Mouse (Mus musculus) embryonic facial prominence, embryonic 13.5 days (tissue): ENCODE measurements around the gene Kctd21. TPM values are rescaled to one million over a fixed set of nuclear protein-coding genes. Genes with fewer than 3 reads are reported as not detected.
A peak's percentile ranks its signal among the peaks of the same experiment; 100 is the strongest.

Source experiments
- ATAC-seq: fragments of 200-750 bp; cut with Nextera tagmentation; 2 replicates; pipeline ENCODE4 v1.8.0; 2017; ENCODE audit warnings: low read depth; ENCODE audit not compliant: insufficient number of reproducible peaks, insufficient read depth, low FRiP score, low TSS enrichment
- H3K27ac ChIP-seq: fragments of 300-500 bp; sonication (generic); 2 replicates; pipeline ENCODE4 v1.5.1; 2015; ENCODE audit warnings: moderate library complexity, mild to moderate bottlenecking, inconsistent platforms
- H3K27me3 ChIP-seq: fragments of 300-500 bp; sonication (generic); 2 replicates; pipeline ENCODE4 v1.6.1; 2015; ENCODE audit warnings: mild to moderate bottlenecking, inconsistent platforms
- H3K36me3 ChIP-seq: fragments of 300-500 bp; sonication (generic); 2 replicates; pipeline ENCODE4 v1.6.1; 2015; ENCODE audit warnings: mild to moderate bottlenecking, inconsistent platforms
- H3K4me1 ChIP-seq: fragments of 300-500 bp; sonication (generic); 2 replicates; pipeline ENCODE4 v1.6.1; 2015; ENCODE audit warnings: inconsistent platforms
- H3K4me2 ChIP-seq: fragments of 300-500 bp; sonication (generic); 2 replicates; pipeline ENCODE4 v1.6.1; 2015; ENCODE audit warnings: moderate library complexity, mild to moderate bottlenecking, inconsistent platforms
- H3K4me3 ChIP-seq: fragments of 300-500 bp; sonication (generic); 2 replicates; pipeline ENCODE4 v1.5.1; 2015; ENCODE audit warnings: mild to moderate bottlenecking, inconsistent platforms
- H3K9ac ChIP-seq: fragments of 300-500 bp; sonication (generic); 2 replicates; pipeline ENCODE4 v1.6.1; 2015; ENCODE audit warnings: mild to moderate bottlenecking, inconsistent platforms
- H3K9me3 ChIP-seq: fragments of 300-500 bp; sonication (generic); 2 replicates; pipeline ENCODE4 v1.6.1; 2016; ENCODE audit warnings: inconsistent platforms
- WGBS: fragments of 180-500 bp; shearing (Covaris S2); methylation state at CpG from one replicate; pipeline ENCODE4 v1.1.7; 2015; ENCODE audit warnings: mixed read lengths; 5-methylcytosine and 5-hydroxymethylcytosine counted together
- polyA plus RNA-seq: library from polyadenylated mRNA; unstranded; fragments of >200 nt; fragmentation: Nextera tagmentation; extraction: Ambion mirVana; gene quantifications from 2 replicates; pipeline ENCODE4 v1.2.1, GENCODE M21; 2015

The Kctd21 gene
- polyA plus RNA-seq, 1 experiment from 2014 or later = 3.8 TPM

DNA sequence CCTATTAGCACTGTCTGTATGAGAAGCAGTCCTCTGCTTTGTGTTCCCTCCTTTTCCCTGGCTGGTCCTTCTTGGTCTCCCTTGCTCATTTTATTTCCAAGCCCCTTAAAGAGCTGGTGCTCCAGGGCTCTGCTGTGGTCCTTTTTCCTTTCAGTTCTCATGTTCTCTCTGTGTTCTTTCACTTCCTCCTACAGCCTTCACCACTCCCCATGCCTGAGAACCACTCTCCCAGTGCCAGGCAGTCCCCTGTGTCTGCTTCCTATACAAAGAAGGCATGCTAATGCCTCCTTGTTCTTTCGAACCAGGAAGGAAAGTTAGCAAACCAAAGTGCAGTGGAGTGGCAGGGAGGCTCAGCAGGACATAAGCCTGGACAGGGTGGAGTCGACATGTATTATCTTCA lies 43.8 kb downstream of the Kctd21 start:
- Histone ChIP-seq H3K4me3 (no peak overlapping the region), H3K36me3 (peaks cover 61% of the 10 kb centered on the region), H3K9ac (no peak overlapping the region), H3K27me3 (no peaks in the 10 kb centered on the region), H3K9me3 (no peaks in the 10 kb centered on the region), H3K4me2 (no peak overlapping the region), H3K27ac (no peak overlapping the region), H3K4me1 (peaks cover 8% of the 10 kb centered on the region)
- ATAC-seq = no peak
- 93% methylated on average over 2 of the region's 2 CpGs for WGBS

DNA sequence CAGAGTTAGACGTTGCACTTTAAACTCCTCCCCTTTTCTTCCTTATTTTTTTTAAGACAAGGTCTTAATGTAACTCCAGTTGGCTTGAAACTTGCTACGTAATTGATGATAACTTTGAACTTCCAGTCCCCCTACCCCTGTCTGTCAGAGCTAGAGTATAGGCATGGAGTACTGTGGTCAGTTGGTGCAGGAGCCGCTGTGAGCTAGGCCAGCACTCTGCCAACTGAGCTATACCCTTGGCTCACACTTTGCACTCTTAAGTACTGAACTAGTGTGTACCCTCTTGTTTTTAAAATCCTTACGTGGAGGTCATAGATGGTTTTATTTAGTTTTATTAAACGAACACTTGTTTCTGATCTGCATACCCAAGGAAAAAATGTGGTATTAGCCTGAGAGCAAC lies 47.2 kb downstream of the Kctd21 start:
- peaks cover 86% of the 10 kb centered on the region for H3K36me3 ChIP-seq
- no peak for ATAC-seq
- 89% methylated on average over 5 of the region's 5 CpGs for WGBS

DNA sequence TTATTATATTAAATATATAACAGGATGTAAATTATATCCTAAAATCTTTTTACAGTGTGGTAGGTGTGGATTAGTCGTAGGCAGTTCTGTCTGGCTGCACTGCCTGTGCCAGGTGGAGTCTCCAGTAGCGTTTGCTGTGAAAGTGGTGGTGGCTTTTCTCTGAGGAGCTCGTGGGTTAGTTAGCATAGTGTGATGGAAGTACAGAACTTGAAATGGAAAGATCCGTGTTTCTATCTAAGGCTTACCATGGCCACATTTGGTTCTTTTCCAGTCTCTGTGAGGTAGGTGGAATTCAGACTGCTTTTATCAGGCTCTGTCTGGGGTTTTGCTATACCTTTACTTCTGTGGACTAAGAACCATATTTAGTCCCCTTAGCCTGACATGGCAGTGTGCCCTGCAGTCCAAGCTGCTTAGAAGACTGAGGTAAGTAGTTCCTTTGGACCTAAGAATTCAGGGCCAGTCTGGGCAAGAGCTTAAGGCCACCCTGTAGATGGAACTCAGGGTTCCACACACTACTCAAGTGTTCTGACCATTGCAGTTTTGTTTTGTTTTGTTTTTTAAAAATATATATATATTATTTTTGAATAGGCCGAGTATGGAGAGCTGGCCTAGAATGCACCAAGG lies 48.5 kb downstream of the Kctd21 start:
- H3K4me1 ChIP-seq = no peaks in the 10 kb centered on the region
- H3K4me3 ChIP-seq = no peak overlapping the region
- H3K4me2 ChIP-seq = no peak overlapping the region
- H3K9me3 ChIP-seq = no peaks in the 10 kb centered on the region
- ATAC-seq = no peak
- no peaks in the 10 kb centered on the region for H3K27me3 ChIP-seq
- 91% methylated on average over 5 of the region's 5 CpGs for WGBS
- H3K27ac ChIP-seq = no peak overlapping the region
- peaks cover 86% of the 10 kb centered on the region for H3K36me3 ChIP-seq
- no peak overlapping the region for H3K9ac ChIP-seq

More for the DNA sequence above, 47.2 kb downstream of the Kctd21 start:
- Histone ChIP-seq H3K9me3 (no peaks in the 10 kb centered on the region), H3K4me1 (no peaks in the 10 kb centered on the region), H3K27ac (no peak overlapping the region), H3K9ac (no peak overlapping the region), H3K27me3 (no peaks in the 10 kb centered on the region), H3K4me3 (no peak overlapping the region), H3K4me2 (no peak overlapping the region)

DNA sequence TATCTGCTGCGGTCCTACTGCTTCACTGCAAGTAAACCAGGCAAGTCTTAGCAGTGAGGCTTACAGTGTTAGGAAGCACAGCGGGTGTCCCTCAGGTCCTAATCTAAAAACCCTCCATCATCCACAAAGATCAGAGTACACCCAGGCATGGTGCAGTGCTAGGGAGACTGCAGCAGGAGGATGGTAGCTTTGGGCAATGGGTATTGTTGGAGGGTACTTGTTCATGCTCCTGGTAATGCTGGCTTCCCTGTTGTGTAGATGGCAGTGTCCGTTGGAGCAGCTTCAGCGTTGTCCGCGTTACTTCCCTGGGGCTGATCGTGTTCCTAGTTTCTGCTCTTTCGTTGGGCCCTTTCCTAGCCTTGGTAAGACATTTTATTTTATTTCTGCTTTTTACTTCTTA lies 50.5 kb downstream of the Kctd21 start:
- no peak for ATAC-seq
- Histone ChIP-seq H3K4me1 (no peaks in the 10 kb centered on the region), H3K27ac (no peak overlapping the region), H3K27me3 (no peaks in the 10 kb centered on the region), H3K4me3 (no peak overlapping the region), H3K36me3 (peaks cover 90% of the 10 kb centered on the region), H3K9me3 (no peaks in the 10 kb centered on the region), H3K4me2 (no peak overlapping the region), H3K9ac (no peak overlapping the region)
- WGBS = 93% methylated on average over 8 of the region's 8 CpGs

DNA sequence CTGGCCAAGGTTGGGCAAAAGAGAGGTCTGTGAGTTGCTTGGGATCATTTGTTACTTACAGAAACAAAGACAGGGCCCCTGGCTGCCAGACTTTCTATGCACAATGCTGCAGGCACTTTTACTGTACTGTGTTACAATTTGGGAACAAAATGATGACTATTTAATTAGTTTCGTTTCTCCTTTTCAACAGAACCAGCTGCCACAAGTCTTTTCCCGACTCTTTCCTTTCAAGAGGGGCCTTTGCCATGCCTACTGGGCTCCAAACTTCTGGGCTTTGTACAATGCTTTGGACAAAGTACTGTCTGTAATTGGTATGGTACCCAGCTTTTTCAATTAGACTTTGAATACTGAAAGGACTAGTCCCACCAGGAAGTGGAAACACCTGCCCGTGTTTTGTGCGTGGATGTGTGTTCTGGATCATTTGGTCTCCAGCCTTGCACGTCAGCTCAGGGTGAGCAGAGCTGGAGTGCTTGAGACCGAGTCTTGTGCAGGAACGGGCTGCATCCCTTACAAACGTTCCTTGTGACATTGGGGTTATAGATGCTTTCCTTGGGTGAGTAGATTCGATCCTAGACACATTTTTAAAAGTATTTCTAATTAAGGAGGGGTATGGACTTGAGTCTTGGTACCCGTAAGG lies 51.5 kb downstream of the Kctd21 start:
- Histone ChIP-seq H3K27ac (no peak overlapping the region), H3K36me3 (peaks cover 90% of the 10 kb centered on the region), H3K27me3 (no peaks in the 10 kb centered on the region), H3K9me3 (no peaks in the 10 kb centered on the region), H3K4me3 (no peak overlapping the region), H3K4me2 (no peak overlapping the region), H3K4me1 (no peaks in the 10 kb centered on the region), H3K9ac (no peak overlapping the region)
- no peak for ATAC-seq
- WGBS = 84% methylated on average over 10 of the region's 10 CpGs

DNA sequence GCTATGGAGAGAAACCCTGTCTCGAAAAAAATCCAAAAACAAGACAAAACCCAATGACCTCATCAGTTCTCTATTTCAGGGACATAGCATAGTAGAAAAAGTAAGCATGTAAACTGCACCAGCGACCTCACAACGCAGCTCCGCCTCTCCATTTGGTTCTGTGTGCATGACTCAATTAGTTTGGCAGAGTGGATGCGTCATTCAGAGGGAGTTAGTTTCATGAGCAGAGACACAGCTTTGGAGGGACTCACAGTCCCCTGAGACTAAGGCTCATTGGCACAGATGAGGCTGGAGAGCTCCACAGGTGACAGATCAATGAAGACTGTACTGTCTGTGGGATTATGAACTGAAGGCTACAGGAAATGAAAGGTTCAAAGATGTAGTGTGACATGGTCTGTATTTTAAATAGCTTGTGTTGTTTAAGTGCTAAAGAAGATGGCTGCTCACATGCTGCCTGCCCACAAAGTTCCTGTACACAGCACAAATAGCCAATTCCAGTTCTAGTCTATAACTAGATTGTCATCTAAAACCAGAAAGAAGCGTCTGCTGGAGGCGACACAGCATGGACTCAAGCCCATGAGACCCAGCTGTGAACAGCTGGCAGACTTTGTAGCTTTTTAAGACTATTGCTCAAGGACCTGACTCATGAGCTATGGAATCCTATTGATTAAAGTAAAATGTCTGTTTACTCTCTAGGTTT lies 54.1 kb downstream of the Kctd21 start:
- Histone ChIP-seq H3K4me1 (no peaks in the 10 kb centered on the region), H3K4me2 (no peak overlapping the region), H3K27me3 (no peaks in the 10 kb centered on the region), H3K27ac (no peak overlapping the region), H3K36me3 (peaks cover 91% of the 10 kb centered on the region), H3K9ac (0 out of 2 replicates have a peak overlapping the region, but pooled peaks have one; percentile 6), H3K4me3 (no peak overlapping the region), H3K9me3 (no peaks in the 10 kb centered on the region)
- WGBS = 92% methylated on average over 7 of the region's 7 CpGs
- ATAC-seq = no peak

DNA sequence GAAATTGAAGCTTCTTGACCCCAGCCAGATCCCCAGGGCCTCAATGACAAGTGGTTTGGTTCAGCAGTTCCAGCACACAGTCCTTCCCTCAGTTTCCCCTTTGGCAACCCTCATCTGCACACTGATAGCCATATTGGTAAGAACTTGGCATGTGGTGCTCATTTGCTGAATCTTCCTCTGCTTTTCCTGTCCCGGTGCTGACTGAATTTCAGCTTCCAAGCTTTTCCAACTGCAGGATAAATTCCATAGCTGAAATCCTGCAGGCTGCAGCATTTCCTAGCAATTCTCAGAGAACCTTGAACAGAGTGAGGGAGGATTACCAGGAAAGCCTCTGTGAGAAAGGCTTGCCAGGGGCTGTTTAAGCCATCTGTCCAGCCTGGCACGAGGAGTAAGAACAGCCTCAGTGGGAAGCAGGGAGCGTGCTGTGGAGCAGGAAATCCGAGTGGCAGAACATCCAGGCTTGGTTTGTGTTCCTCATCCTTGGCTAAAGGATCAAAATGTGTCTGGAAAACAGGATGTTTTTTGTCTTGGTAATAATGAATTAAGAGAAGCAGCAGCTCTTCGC lies 54.8 kb downstream of the Kctd21 start:
- 87% methylated on average over 5 of the region's 5 CpGs for WGBS
- Histone ChIP-seq H3K4me1 (no peaks in the 10 kb centered on the region), H3K4me2 (no peak overlapping the region), H3K9ac (no peak overlapping the region), H3K4me3 (no peak overlapping the region), H3K27ac (no peak overlapping the region), H3K27me3 (no peaks in the 10 kb centered on the region), H3K9me3 (no peaks in the 10 kb centered on the region), H3K36me3 (peaks cover 91% of the 10 kb centered on the region)
- no peak for ATAC-seq

DNA sequence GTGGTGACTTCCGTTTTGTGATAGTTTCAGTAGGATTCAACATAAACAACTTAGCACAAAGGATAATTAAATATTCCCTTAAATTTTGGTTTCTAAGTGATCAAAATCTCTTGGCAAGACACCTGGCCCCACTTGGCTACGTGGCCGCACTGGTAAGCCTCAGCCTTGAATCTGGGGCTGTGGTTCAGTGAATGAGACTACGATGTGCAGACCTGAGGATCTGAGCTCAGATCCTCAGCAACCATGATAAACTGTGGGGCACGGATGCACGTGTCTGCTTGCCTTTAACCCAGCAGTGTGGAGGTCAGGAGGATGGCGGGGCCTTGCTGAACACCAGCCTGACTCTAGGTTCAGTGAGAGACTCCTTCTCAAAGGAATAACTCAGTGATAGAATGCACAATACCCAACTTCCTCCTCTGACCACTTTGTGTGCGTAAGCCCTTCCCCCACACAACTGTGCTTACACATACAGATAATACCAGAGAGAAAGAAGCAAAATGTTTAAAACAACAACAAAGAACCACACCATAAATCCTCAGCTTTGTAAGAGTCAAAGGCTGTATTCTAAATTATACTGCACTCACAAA lies 55.5 kb downstream of the Kctd21 start:
- Histone ChIP-seq H3K4me1 (no peaks in the 10 kb centered on the region), H3K9ac (no peak overlapping the region), H3K4me2 (no peak overlapping the region), H3K4me3 (no peak overlapping the region), H3K9me3 (no peaks in the 10 kb centered on the region), H3K27ac (no peak overlapping the region), H3K36me3 (peaks cover 91% of the 10 kb centered on the region), H3K27me3 (no peaks in the 10 kb centered on the region)
- WGBS = 93% methylated on average over 8 of the region's 8 CpGs
- no peak for ATAC-seq

DNA sequence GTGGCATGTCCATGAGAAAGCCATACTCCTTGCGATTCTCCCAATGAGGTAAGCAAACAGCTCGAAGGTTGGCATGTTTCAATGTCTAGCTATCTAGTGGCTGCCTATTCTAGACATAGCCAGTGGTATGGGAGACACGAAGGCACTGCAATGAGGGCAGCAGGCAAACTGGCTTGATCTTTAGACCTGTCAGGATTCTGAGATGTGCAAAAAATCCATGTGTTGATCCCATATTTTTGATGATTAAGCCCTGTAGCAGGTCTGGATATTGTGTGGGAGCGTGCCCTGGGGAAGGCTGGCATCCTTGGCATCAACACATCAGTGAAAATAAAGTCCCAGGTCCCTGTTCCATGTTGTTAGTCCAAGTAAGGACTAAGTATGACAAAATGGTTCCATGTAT lies 56.4 kb downstream of the Kctd21 start:
- Histone ChIP-seq H3K9me3 (no peaks in the 10 kb centered on the region), H3K4me3 (no peak overlapping the region), H3K27ac (no peak overlapping the region), H3K9ac (no peak overlapping the region), H3K4me1 (no peaks in the 10 kb centered on the region), H3K36me3 (peaks cover 82% of the 10 kb centered on the region), H3K27me3 (no peaks in the 10 kb centered on the region), H3K4me2 (no peak overlapping the region)
- no peak for ATAC-seq
- 92% methylated on average over 4 of the region's 4 CpGs for WGBS

DNA sequence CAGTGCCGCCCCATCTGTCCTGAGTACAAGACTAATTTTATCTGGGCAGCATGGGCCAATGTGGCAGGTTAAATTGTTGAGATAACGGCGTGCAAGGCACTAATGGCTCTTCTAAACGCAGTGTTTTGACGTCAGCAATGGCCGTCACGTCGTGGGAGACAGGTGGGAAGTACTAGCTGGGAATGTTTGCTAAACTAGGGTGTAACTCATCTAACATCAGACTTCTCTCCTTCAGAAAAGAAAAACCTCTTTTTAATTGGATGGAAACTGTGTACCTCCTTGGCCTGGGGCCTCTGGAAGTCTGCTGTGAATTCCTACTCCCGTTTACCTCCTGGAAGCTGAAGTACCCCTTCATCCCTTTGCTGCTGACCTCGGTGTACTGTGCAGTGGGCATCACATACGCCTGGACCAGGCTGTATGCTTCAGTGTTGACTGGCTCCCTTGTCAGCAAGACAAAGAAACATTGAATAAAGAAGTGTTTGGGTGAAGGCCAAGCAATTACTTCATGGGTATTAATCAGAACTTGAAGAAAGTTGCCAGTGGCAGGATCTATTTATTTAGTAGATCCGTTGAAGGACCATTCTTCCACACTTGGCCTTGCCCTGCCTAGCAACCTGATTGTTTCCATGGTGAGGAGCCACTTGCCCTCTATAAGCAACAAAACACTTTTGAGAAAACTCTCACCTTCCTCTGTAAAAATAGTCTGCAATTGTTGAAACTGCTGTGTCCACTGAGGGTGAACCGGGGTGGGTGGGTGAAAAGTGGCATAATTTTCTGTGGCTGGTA lies 59.4 kb downstream of the Kctd21 start:
- H3K9me3 ChIP-seq = no peaks in the 10 kb centered on the region
- peaks cover 52% of the 10 kb centered on the region for H3K36me3 ChIP-seq
- H3K4me3 ChIP-seq = no peak overlapping the region
- no peak overlapping the region for H3K9ac ChIP-seq
- no peaks in the 10 kb centered on the region for H3K27me3 ChIP-seq
- 93% methylated on average over 13 of the region's 13 CpGs for WGBS
- no peaks in the 10 kb centered on the region for H3K4me1 ChIP-seq
- no peak for ATAC-seq
- H3K4me2 ChIP-seq = no peak overlapping the region
- no peak overlapping the region for H3K27ac ChIP-seq

DNA sequence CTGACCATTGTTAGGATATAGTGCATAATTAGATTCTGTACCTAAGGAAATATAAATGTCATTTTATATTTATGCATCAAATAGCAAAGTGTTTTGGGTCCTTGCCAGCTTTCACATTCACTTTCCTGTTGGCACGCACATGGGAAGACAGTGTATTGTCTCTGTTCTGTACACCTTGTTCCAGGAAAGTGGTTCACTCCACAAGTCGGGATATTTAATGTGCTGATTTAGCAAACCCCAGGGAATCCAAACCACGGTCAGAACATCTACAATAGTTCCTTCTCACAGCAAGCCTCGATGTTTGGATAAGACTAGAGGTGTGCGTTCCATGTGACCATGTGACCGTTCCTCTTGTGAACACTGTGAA lies 59.9 kb downstream of the Kctd21 start:
- Histone ChIP-seq H3K4me3 (no peak overlapping the region), H3K9me3 (no peaks in the 10 kb centered on the region), H3K27ac (no peak overlapping the region), H3K4me1 (no peaks in the 10 kb centered on the region), H3K36me3 (peaks cover 46% of the 10 kb centered on the region), H3K9ac (no peak overlapping the region), H3K27me3 (no peaks in the 10 kb centered on the region), H3K4me2 (no peak overlapping the region)
- no peak for ATAC-seq
- 89% methylated on average over 6 of the region's 6 CpGs for WGBS
